Mouse (Mus musculus) hindbrain, postnatal 0 days (tissue): ENCODE results near the gene Phactr1. TPM values are rescaled to one million over a fixed set of nuclear protein-coding genes. Genes with fewer than 3 reads are reported as not detected.
A peak's percentile ranks its signal among the peaks of the same experiment; 100 is the strongest.

Experiments used
- ATAC-seq: fragments of 200-750 bp; cut with Nextera tagmentation; 2 replicates; pipeline ENCODE4 v1.8.0; 2017; ENCODE audit warnings: mild to moderate bottlenecking, moderate TSS enrichment, moderate library complexity
- DNase-seq: peaks from one replicate; pipeline ENCODE4 v3.0.0-alpha.2; 2015; ENCODE audit warnings: low spot score
- H3K27ac ChIP-seq: fragments of 300-500 bp; sonication (generic); 2 replicates; pipeline ENCODE4 v1.5.1; 2014; ENCODE audit warnings: mild to moderate bottlenecking
- H3K27me3 ChIP-seq: fragments of 300-500 bp; sonication (generic); 2 replicates; pipeline ENCODE4 v1.6.1; 2014; ENCODE audit warnings: low read length, mixed read lengths; ENCODE audit not compliant: insufficient read depth
- H3K36me3 ChIP-seq: fragments of 300-500 bp; sonication (generic); 2 replicates; pipeline ENCODE4 v1.6.1; 2014; ENCODE audit warnings: low read length, mixed read lengths; ENCODE audit not compliant: insufficient read depth
- H3K4me1 ChIP-seq: fragments of 300-500 bp; sonication (generic); 2 replicates; pipeline ENCODE4 v1.6.1; 2014; ENCODE audit warnings: antibody characterized with exemption, low read length, mixed read lengths; ENCODE audit not compliant: insufficient read depth
- H3K4me2 ChIP-seq: fragments of 300-500 bp; sonication (generic); 2 replicates; pipeline ENCODE4 v1.6.1; 2014; ENCODE audit warnings: low read depth, mild to moderate bottlenecking, low read length, moderate library complexity, mixed read lengths
- H3K4me3 ChIP-seq: fragments of 300-500 bp; sonication (generic); 2 replicates; pipeline ENCODE4 v1.5.1; 2014; ENCODE audit warnings: low read length
- H3K9ac ChIP-seq: fragments of 300-500 bp; sonication (generic); replicated peaks from 2 replicates; pipeline ENCODE4 v1.6.1; 2014; ENCODE audit warnings: mild to moderate bottlenecking, low read length, moderate library complexity, mixed read lengths
- H3K9me3 ChIP-seq: fragments of 300-500 bp; sonication (generic); 2 replicates; pipeline ENCODE4 v1.6.1; 2016; ENCODE audit warnings: low read length, mixed read lengths
- CTCF ChIP-seq: IDR thresholded peaks from 2 replicates; pipeline ENCODE4 v1.5.1; 2016; ENCODE audit warnings: antibody characterized with exemption, control low read depth, low read depth
- WGBS: fragments of 180-500 bp; shearing (Covaris S2); extraction: QIAGEN DNeasy Blood & Tissue Kit; methylation state at CpG from one replicate; pipeline ENCODE4 v1.1.7; 2014; 5-methylcytosine and 5-hydroxymethylcytosine counted together
- polyA plus RNA-seq: library from polyadenylated mRNA; unstranded; fragments of >200 nt; fragmentation: Nextera tagmentation; extraction: Ambion mirVana; gene quantifications from 2 replicates; pipeline ENCODE4 v1.2.1, GENCODE M21; 2015
- total RNA-seq: library from RNA; depleted of rRNA; stranded (reverse); fragments of >200 nt; gene quantifications from 2 replicates; pipeline ENCODE4 v1.2.3, GENCODE M21; 2014

The Phactr1 gene
- total and polyA plus RNA-seq, 2 experiments from 2014 or later = 46.6 to 56.7 TPM

DNA sequence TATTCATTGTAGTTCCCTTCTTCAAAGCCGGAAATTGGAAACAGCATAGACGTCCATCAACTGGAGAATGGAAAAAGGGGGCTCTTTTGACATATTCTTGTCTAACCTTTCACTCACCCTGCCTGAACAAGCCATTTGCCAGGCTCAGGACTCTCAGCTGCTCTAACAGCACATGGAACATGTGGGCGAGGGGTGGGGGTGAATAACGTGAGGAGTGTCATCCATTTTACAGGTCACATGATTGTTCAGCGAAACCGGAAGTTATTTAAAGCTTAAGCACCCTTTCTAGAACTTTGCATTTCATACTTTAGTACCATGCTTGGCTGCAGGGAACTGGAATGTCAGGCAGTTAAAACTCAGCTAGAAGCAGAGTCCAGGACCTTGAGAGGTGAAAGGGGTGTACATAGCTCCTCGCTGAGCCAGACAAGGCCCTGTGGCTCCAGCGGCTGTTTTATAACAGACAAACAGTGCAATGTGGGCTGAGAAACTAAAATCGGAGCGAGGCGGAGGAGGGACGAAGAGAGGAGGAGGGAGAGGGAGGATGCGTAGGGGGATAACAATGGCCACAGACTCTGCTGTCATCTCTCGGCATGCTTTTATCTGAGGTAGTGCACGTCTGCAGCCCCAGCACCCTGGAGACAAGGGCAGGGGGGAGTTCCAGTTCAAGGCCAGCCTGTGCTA, 141.1 kb downstream of the Phactr1 start:
- H3K9me3 ChIP-seq = no peaks in the 10 kb centered on the region
- no peak overlapping the region for H3K9ac ChIP-seq
- 58% methylated on average over 15 of the region's 15 CpGs for WGBS
- TF ChIP-seq CTCF = no peak
- no peak overlapping the region for H3K27ac ChIP-seq
- no peak for ATAC-seq
- H3K36me3 ChIP-seq = no peaks in the 10 kb centered on the region
- no peaks in the 10 kb centered on the region for H3K27me3 ChIP-seq
- no peak overlapping the region for H3K4me3 ChIP-seq
- no peaks in the 10 kb centered on the region for H3K4me1 ChIP-seq
- no peak overlapping the region for H3K4me2 ChIP-seq
- no peak for DNase-seq

DNA sequence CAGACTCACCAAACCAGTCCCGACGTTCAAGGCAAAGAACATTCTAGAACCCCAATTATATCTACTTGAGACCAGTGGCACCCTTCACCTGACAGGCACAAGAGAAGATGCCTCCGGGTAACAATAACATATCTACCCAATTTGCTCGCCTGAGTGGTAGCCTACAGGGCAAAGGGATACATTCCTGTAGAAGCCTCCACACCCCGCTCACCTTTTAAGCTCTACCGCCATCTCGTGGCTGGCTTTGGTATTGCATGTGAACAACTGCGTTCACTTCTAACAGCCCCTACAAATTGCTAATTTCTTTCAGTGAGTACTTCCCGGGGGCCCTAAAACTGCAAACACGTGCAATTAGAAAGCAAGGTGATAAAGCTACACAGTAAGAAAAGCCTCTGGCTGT, 142.1 kb downstream of the Phactr1 start:
- ATAC-seq = peak; percentile 72
- WGBS = 21% methylated on average over 10 of the region's 10 CpGs
- H3K36me3 ChIP-seq = no peaks in the 10 kb centered on the region
- no peak overlapping the region for H3K27ac ChIP-seq
- H3K4me1 ChIP-seq = no peaks in the 10 kb centered on the region
- DNase-seq = peak; percentile 87
- H3K27me3 ChIP-seq = no peaks in the 10 kb centered on the region
- H3K9me3 ChIP-seq = no peaks in the 10 kb centered on the region
- TF ChIP-seq CTCF = peak; percentile 95
- no peak overlapping the region for H3K4me2 ChIP-seq
- no peak overlapping the region for H3K9ac ChIP-seq
- no peak overlapping the region for H3K4me3 ChIP-seq

DNA sequence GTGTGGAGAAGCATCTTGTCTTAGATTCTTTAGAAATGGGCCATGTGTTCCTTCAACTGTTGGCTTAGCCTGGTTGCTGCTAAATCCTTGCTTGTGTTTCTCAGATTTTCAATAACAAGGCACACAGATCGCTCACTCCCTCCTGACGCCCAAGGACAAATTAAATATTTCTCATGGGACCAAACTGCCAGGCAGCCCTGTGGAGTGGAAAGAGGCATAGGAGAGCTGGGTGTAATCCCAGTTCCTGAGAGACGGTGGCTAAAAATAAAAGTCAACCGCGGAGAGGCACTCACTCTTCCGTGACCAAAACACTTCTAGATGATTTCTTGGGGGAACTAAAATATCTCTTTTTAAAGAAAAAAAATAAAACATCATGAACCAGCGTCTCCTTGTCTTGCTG, 143.5 kb downstream of the Phactr1 start:
- Histone ChIP-seq H3K9ac (no peak overlapping the region), H3K9me3 (no peaks in the 10 kb centered on the region), H3K4me2 (no peak overlapping the region), H3K4me3 (no peak overlapping the region), H3K27ac (no peak overlapping the region), H3K36me3 (no peaks in the 10 kb centered on the region), H3K27me3 (no peaks in the 10 kb centered on the region), H3K4me1 (no peaks in the 10 kb centered on the region)
- 77% methylated on average over 7 of the region's 7 CpGs for WGBS
- no peak for TF ChIP-seq CTCF
- ATAC-seq (no peak), DNase-seq (no peak)

DNA sequence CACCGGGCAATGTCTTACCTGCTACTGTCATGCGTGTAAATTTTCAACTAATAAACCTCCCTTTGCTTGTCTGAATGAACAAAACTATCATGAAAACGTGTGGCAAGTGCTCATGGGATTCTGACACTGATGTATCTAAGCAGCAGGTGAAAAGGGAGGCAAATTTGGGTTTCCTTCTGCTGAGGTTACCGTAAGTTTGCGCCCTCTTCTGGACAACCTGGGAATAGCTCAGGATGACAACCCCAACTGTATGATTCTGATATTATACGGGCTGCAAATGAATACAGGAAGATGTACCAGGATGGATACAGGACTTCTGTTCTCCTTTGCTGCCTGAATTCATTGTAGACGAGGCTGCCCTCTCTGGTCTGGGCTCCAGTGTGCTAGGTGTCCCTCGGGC, 146.2 kb downstream of the Phactr1 start:
- Histone ChIP-seq H3K4me1 (no peaks in the 10 kb centered on the region), H3K9ac (no peak overlapping the region), H3K4me2 (no peak overlapping the region), H3K27me3 (no peaks in the 10 kb centered on the region), H3K36me3 (no peaks in the 10 kb centered on the region), H3K27ac (no peak overlapping the region), H3K9me3 (no peaks in the 10 kb centered on the region), H3K4me3 (no peak overlapping the region)
- peak; percentile 79 for TF ChIP-seq CTCF
- no peak for ATAC-seq
- 64% methylated on average over 8 of the region's 8 CpGs for WGBS
- DNase-seq = peak; percentile 63

DNA sequence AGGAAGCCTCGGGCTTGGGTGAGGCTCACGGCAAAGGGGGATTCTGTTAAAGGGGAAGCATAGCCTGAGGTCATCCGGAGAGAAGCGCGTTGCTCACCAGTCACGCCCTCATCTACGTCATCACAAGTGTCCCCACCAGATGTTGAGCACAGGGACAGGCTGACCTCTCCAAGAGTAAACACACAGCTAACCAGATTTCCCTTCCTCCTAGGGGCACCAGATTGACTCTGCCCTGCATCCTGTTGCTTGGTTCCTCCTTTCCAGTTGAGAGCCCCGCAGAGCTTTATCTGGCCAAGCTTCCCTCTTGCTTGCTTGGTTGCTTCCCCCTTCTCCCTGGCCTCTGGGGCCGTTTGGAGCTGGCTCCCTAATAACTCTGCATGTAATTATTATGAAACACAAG, 148.6 kb downstream of the Phactr1 start:
- 45% methylated on average over 9 of the region's 9 CpGs for WGBS
- H3K4me1 ChIP-seq = no peaks in the 10 kb centered on the region
- H3K36me3 ChIP-seq = no peaks in the 10 kb centered on the region
- DNase-seq (peak; percentile 57), ATAC-seq (peak; percentile 64)
- TF ChIP-seq CTCF = no peak
- no peaks in the 10 kb centered on the region for H3K9me3 ChIP-seq
- H3K27ac ChIP-seq = no peak overlapping the region
- H3K27me3 ChIP-seq = no peaks in the 10 kb centered on the region
- no peak overlapping the region for H3K9ac ChIP-seq
- H3K4me2 ChIP-seq = no peak overlapping the region
- no peak overlapping the region for H3K4me3 ChIP-seq

DNA sequence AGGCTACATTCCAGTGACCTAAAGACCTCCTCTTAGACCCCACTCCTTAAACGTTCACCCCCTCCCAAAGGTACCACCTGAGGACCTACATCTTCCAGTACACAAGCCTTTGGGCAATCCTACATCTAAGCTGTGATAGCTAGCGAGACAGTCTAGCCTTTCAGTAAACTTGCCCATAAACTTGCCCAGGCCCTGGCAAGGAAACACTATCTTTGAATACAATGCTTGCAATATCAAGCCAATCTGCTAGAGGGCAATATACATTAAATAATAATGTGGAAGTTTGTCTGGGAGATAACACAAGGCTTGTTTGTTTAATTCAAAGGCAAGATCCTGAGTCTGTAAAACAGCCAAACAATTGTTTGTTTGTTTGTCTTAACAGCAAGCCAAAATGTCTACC, 155.0 kb downstream of the Phactr1 start:
- no peaks in the 10 kb centered on the region for H3K9me3 ChIP-seq
- peak; percentile 68 for TF ChIP-seq CTCF

DNA sequence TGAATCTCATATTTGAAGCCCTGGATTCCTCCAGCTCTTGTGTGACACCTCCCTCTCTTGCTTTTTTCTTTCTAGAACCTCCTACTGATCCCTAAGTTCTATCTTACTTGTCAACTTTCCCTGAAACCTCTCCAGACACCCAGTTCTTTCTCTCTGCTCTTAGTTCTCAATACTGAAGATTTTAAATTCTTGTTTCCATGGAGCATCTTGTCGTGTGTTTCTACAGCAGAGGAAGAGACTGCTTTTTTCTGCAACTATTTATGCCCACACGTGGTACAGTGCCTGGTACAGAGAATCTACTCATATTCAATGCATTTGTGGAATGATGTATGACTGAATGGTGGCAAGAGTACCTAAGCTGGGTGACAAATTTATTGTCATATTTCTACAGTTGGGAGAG, 158.9 kb downstream of the Phactr1 start:
- no peaks in the 10 kb centered on the region for H3K4me1 ChIP-seq
- 70% methylated on average over 2 of the region's 2 CpGs for WGBS
- H3K36me3 ChIP-seq = no peaks in the 10 kb centered on the region
- no peak overlapping the region for H3K9ac ChIP-seq
- TF ChIP-seq CTCF = no peak
- no peak for DNase-seq
- no peak overlapping the region for H3K4me2 ChIP-seq
- ATAC-seq = no peak
- no peak overlapping the region for H3K4me3 ChIP-seq
- no peaks in the 10 kb centered on the region for H3K9me3 ChIP-seq
- no peak overlapping the region for H3K27ac ChIP-seq
- H3K27me3 ChIP-seq = no peaks in the 10 kb centered on the region

More for the DNA sequence above, 155.0 kb downstream of the Phactr1 start:
- no peak overlapping the region for H3K9ac ChIP-seq
- no peak overlapping the region for H3K4me2 ChIP-seq
- DNase-seq (peak; percentile 80), ATAC-seq (0 out of 2 replicates have a peak, but pooled peaks have one; percentile 12)
- no peak overlapping the region for H3K27ac ChIP-seq
- whole genome bisulfite sequencing = 43% methylated on average over 2 of the region's 2 CpGs
- H3K4me1 ChIP-seq = no peaks in the 10 kb centered on the region
- H3K27me3 ChIP-seq = no peaks in the 10 kb centered on the region
- no peak overlapping the region for H3K4me3 ChIP-seq
- H3K36me3 ChIP-seq = no peaks in the 10 kb centered on the region
